Mouse (Mus musculus) hematopoietic multipotent progenitor cell, adult 10-12 weeks (in vitro differentiated cells): ENCODE data around the gene Tbx10. TPM values are rescaled to one million over a fixed set of nuclear protein-coding genes. Genes with fewer than 3 reads are reported as not detected.

Experiments used
- polyA plus RNA-seq: library from polyadenylated mRNA; stranded (reverse); fragments of >175 nt; gene quantifications from 2 replicates; pipeline ENCODE4 v1.2.3, GENCODE M21; 2012; ENCODE audit warnings: low replicate concordance

Gene Tbx10
- polyA plus RNA-seq: not detected in 2 replicates

DNA sequence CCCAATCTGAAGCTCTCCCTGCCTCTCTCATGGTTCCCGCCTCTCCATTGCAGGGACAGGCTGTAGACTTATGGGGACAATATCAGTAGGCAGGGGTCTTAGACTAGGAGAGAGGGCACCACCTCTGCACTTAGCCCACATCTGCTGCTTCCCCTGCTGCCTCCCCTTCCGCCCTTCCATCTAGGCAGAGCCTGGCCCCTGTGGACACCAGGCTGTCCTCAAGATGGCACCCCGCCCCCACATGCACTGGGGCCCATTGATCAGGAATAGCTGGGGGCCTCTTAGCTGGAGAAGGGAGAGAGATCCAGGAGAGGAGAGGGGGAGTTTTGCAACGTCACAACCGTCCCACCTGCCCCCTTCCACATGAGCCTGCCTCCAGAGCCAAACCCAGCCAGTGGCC is at the start of gene Tbx10:
TSS of gene Tbx10 (plus strand) at position 337 of the 400 bp plus-strand sequence.

DNA sequence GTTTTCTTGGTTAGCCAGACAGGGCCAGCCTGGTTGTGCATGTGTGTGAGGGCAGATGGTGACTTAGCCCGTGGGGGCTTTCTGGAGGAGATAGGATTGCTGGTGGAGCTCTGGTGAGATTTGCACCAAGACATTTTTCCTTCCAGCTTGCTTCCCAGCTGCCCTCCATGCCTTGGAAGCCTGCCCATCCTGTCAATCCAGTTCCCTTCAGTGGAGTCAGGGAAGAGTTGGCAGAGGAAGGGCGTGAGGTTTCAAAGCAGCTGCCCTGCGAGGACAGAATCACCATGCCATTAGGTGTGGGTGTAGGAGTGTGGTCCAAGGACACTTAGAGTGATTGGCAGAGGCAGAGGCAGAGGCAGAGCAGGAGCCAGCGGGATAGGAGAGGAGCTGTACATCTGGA is 34.1 kb upstream of the Tbx10 start, which contains the start of gene Aldh3b3:
TSS of gene Aldh3b3 (plus strand) at position 176 of the 400 bp plus-strand sequence.

DNA sequence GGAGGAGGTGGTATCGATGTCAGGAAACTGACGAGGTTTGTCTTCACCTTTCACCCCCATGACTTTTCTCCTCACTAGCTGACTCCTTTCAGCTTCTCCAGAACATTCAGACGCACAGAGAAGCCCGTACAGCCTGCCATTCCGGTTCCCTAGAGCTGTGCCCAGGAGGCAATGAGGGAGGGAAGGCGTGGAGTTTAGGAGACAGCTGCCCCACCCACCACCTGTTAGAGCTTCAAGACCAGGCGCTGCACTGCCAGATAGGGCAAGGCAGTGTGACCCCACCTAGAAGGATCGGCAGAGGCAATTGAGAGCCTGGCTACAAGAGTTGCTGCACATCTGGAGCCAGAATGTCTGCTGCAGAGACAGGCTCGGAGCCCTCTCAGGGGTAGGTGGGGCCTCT is 20.3 kb upstream of the Tbx10 start, which contains the start of gene Aldh3b2:
TSS of gene Aldh3b2 (plus strand) at position 100 of the 400 bp plus-strand sequence.

DNA sequence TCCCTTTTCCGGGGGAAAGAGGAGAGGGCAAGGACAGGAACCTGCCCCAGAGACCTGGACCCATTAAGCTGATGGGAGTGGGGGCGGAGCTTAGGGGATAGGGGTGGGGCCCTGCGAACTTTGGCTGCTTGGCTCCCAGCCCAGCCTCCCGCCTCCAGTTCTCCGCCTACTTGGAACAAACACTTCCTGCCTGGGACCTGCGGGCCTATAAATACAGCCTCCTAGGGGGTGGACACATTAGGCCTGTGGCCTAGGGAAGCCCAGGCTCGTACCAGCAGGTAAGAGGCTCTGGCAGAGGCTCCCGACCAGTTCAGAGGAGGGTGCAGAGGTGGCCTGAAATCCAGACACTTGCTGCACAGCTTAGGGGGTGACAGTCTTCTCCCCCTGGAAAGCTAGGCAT is 6.2 kb upstream of the Tbx10 start, which contains the start of gene Acy3:
TSS of gene Acy3 (plus strand) at position 237 of the 400 bp plus-strand sequence.

DNA sequence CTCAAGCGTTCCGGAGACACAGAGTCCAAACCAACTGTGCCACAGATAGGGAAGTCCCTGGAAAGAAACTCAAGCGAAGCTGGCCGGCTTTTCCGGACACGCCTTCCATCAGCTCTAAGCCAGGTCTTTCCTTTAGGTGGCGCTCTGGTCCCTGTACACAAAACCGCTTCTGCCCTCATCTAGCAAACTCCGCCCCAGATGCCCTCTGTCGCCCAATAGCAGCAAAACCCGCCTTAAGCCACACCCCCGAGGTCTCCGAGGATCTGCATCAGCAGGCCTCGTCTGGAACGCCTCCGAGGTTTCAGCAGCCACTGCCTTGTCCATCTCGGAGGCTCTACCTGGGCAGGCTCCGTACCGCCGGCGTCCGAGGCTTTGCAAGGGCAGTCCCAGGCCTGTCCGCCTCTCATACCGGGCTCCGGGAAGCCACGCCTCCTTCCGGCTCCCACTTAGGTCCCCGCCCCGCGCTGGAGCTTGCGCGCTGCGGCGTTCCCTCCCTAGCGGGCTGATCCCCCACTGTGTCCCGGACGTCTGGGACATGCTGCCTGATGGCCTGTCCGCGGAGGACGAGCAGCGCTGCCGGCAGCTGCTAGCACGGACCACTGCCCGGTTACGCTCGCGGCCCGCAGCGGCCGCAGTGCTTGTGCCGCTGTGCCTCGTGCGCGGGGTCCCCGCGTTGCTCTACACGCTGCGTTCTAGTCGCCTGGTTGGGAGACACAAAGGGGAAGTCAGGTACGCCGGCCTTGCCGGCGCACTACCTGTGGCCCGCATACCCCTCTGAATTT is 7.8 kb downstream of the Tbx10 start, which contains the start of the genes Nudt8 and Gm49405:
TSS of gene Nudt8 (plus strand) at position 462 of the 782 bp plus-strand sequence.
TSS of gene Gm49405 (plus strand) at position 508 of the 782 bp plus-strand sequence.

DNA sequence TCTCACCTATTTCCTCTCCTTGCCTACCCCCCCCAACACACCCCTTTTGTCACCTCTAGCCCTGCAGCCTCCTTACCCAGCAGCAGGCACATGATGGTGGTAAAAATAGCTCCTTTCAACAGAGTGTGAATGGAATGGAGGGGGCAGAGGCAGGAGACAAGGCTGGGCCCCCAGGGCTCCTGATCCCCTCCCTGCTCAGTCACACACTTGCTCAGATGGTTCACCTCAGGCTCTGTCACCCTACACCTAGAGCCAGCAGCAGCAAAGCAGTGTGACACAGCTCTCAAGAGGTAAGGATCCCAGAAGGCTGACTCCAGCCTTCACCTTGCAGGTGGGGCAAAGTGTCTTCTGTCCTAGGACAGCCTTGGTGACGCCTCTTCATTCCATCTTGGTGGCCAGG is 10.6 kb downstream of the Tbx10 start, which contains the start of gene Doc2g:
TSS of gene Doc2g (plus strand) at position 202 of the 400 bp plus-strand sequence.

DNA sequence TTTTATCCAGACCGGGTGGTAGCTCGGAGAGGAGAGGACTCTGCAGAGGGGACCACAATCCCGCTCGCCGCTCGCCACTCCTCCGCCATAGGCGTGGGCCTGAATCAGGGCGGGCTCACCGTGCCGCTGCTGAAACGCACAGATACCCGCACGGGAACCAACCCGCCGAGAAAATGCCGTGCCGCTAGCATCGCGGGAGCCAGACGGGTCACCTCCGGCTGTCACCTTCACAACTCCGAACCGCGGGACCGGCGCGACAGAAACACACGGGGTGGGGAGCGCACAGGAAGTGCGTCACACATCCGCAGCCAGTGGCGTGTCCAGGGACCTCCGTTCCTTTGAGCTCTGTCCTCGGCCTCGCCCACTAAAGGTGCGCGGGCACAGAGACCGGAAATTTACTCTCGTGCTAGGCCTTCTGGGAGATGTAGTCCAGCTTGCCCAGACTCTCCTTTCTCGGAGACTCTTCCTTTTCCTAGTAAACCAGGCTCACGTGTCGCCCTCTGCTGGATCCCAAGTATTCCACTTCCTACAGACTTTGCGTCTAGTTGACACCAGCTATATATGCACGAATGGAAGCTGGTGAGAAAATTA is 20.0 kb downstream of the Tbx10 start, which contains the start of gene Ndufv1:
TSS of gene Ndufv1 (minus strand) at position 375 of the 591 bp plus-strand sequence.

DNA sequence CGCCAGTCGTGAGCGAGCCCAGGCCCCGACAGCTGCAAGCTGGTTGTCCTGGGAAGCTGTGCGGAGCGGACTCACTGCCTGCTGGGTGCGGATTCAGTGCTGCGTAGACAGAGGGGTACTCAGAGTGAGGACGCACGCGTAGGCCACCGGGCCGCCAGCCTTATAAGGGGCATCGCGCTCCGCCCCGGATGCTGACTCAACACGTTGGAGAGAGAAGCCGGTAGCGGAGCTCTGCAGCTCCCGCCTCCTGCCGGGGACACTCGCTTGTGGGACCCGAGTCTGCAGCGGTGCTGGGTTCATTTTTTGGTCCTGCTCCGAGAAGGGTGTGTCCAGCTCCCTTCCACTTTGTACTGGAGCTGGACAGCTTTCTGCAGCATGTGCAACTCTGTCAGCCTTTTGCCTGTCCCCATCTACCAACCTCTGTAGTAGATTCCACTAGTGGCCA is 45.3 kb downstream of the Tbx10 start, which contains the start of gene Gstp1:
TSS of gene Gstp1 (minus strand) at position 198 of the 445 bp plus-strand sequence.

DNA sequence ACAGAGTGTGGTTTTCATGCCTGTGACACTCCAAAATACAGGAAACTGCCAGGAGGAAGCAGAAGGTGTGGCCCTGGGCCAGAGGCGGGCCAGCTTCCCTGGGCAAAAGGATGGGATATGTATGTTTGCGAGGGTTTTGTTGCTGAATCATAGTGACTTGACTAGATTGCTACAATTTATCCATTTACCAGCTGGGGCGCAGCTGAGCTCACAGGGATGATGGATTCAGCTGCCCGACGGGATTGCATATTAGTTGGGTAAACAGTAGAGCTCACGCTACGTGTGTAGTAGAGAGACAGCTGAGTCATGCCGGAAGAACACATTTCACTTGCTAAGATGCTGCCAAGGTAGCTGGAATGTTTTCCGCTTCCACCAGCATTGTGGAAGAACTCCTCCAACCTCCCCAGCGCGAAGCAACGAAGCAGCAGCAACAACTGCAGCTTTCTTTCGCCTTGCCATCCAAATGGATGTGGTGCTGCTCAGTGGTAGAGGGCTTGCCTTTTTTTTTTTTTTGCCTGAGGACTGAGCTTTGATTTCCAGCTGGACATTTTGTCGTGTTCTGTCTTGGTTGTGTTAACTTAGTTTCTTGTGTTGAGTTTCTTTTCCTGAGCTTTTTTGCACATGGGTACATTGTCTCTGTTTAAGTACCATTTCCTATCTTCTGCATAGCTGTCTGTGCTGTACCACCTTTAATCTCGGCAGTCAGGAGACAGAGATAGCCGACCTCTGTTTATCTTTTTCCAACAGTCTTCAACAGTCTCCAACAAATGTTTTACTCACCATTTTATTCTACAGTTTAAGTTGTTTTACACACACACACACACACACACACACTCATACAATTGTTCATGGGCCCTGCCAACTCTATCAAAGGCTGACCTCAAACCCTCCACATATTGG is 53.7 kb downstream of the Tbx10 start, which contains the start of gene Gstp2:
TSS of gene Gstp2 (minus strand) at position 58 of the 900 bp plus-strand sequence.

Other genes with a start within 250 kb of the Tbx10 start
- gene Kmt5b, start 225.3 kb upstream of the Tbx10 start, polyA plus RNA-seq: 21.5 and 25.7 TPM in 2 replicates
- gene Chka, start 141.0 kb upstream of the Tbx10 start, polyA plus RNA-seq: 10.5 and 28.9 TPM in 2 replicates
- gene Tcirg1, start 85.6 kb upstream of the Tbx10 start, polyA plus RNA-seq: 168 and 319 TPM in 2 replicates
- gene Ndufs8, start 80.0 kb upstream of the Tbx10 start, polyA plus RNA-seq: 14.4 and 178 TPM in 2 replicates
- 12.9 and 17.0 TPM in 2 replicates for gene Aldh3b1, start 62.9 kb upstream of the Tbx10 start, polyA plus RNA-seq
- 560 and 780 TPM in 2 replicates for gene Unc93b1, start 57.6 kb upstream of the Tbx10 start, polyA plus RNA-seq
- 0.03 TPM in 1 of 2 replicates, not detected in the other for gene Aldh3b3, start 34.1 kb upstream of the Tbx10 start, polyA plus RNA-seq
- gene Aldh3b2, start 20.4 kb upstream of the Tbx10 start, polyA plus RNA-seq: 0.14 and 1.1 TPM in 2 replicates
- gene Acy3, start 6.2 kb upstream of the Tbx10 start, polyA plus RNA-seq: 0.24 and 2.2 TPM in 2 replicates
- 15.0 and 27.5 TPM in 2 replicates for gene Nudt8, start 7.8 kb downstream of the Tbx10 start, polyA plus RNA-seq
- 6.1 and 8.0 TPM in 2 replicates for gene Gm49405, start 7.9 kb downstream of the Tbx10 start, polyA plus RNA-seq
- gene Doc2g, start 10.6 kb downstream of the Tbx10 start, polyA plus RNA-seq: 8.9 and 23.7 TPM in 2 replicates
- gene Ndufv1, start 20.1 kb downstream of the Tbx10 start, polyA plus RNA-seq: 57.0 and 132 TPM in 2 replicates
- 64.6 and 210 TPM in 2 replicates for gene Gstp1, start 45.2 kb downstream of the Tbx10 start, polyA plus RNA-seq
- gene Gstp2, start 53.3 kb downstream of the Tbx10 start, polyA plus RNA-seq: 0.47 and 0.56 TPM in 2 replicates
- gene Gstp3, start 66.8 kb downstream of the Tbx10 start, polyA plus RNA-seq: 8.4 and 10.8 TPM in 2 replicates
- gene Cabp2, start 88.8 kb downstream of the Tbx10 start, polyA plus RNA-seq: not detected in 2 replicates
- 251 and 401 TPM in 2 replicates for gene Cdk2ap2, start 104.4 kb downstream of the Tbx10 start, polyA plus RNA-seq
- 226 and 266 TPM in 2 replicates for gene Pitpnm1, start 107.2 kb downstream of the Tbx10 start, polyA plus RNA-seq
- 166 and 283 TPM in 2 replicates for gene Aip, start 133.1 kb downstream of the Tbx10 start, polyA plus RNA-seq
- gene Gpr152, start 147.0 kb downstream of the Tbx10 start, polyA plus RNA-seq: 0.06 TPM in 1 of 2 replicates, not detected in the other
- 2.9 and 3.2 TPM in 2 replicates for gene Cabp4, start 151.3 kb downstream of the Tbx10 start, polyA plus RNA-seq
- 197 and 258 TPM in 2 replicates for gene Coro1b, start 155.9 kb downstream of the Tbx10 start, polyA plus RNA-seq
- gene Ptprcap, start 160.9 kb downstream of the Tbx10 start, polyA plus RNA-seq: 1,796 and 2,730 TPM in 2 replicates
- 46.3 and 105 TPM in 2 replicates for gene Rps6kb2, start 170.6 kb downstream of the Tbx10 start, polyA plus RNA-seq
- 40.4 and 54.0 TPM in 2 replicates for gene Carns1, start 182.7 kb downstream of the Tbx10 start, polyA plus RNA-seq
- 638 and 694 TPM in 2 replicates for gene Tbc1d10c, start 198.5 kb downstream of the Tbx10 start, polyA plus RNA-seq
- 456 and 607 TPM in 2 replicates for gene Ppp1ca, start 199.3 kb downstream of the Tbx10 start, polyA plus RNA-seq
- gene Rad9a, start 208.9 kb downstream of the Tbx10 start, polyA plus RNA-seq: 45.2 and 49.9 TPM in 2 replicates
- gene Clcf1, start 221.5 kb downstream of the Tbx10 start, polyA plus RNA-seq: 130 and 210 TPM in 2 replicates
- 0.75 and 163 TPM in 2 replicates for gene AC109138.7, start 221.6 kb downstream of the Tbx10 start, polyA plus RNA-seq
- 157 and 158 TPM in 2 replicates for gene Pold4, start 239.1 kb downstream of the Tbx10 start, polyA plus RNA-seq